Mouse (Mus musculus): ENCODE data around the gene Gss. TPM values are rescaled to one million over a fixed set of nuclear protein-coding genes. Genes with fewer than 3 reads are reported as not detected.

The Gss gene
- total and polyA plus RNA-seq, 2 experiments, result 69.4 to 134 TPM

GRCm38 (mm10) chr2:155635961-155636360 is 43.4 kb upstream of the Gss start:
- H3K27me3 ChIP-seq (ENCODE audit: control insufficient read depth, insufficient read depth, low read length), result no peaks in the 10 kb centered on the region
- peaks cover 27% of the 10 kb centered on the region for H3K4me1 ChIP-seq (ENCODE audit: control insufficient read depth, insufficient read depth, low read length)
- no peak overlapping the region for H3K4me3 ChIP-seq (ENCODE audit: insufficient read depth, low read depth, low read length)
- 97% methylated on average over 8 of the region's 8 CpGs for WGBS
- no peaks in the 10 kb centered on the region for H3K79me2 ChIP-seq (ENCODE audit: control insufficient read depth, insufficient read depth, low read length)
- no peak for DNase-seq (ENCODE audit: extremely low read depth, low read depth, low spot score)
- TF ChIP-seq CTCF (IDR thresholded peaks at IDR 0.05; ENCODE audit: low read depth, low read length) (no peak), POLR2A (IDR thresholded peaks at IDR 0.05; ENCODE audit: extremely low read depth, insufficient read depth, low read length) (no peak)
- no peak overlapping the region for H3K27ac ChIP-seq (replicated peaks; ENCODE audit: insufficient read depth, low read depth, low read length)
- no peak overlapping the region for H3K9ac ChIP-seq (ENCODE audit: low read depth, low read length)
- H3K36me3 ChIP-seq (ENCODE audit: control insufficient read depth, insufficient read depth, low read length), result peaks cover 11% of the 10 kb centered on the region; the same call in 1 of the 2 replicates

- no peaks in the 10 kb centered on the region for H3K79me2 ChIP-seq (ENCODE audit: control insufficient read depth, insufficient read depth, low read length)
- H3K27ac ChIP-seq (replicated peaks; ENCODE audit: insufficient read depth, low read depth, low read length), result no peak overlapping the region
- H3K27me3 ChIP-seq (ENCODE audit: control insufficient read depth, insufficient read depth, low read length), result no peaks in the 10 kb centered on the region
- H3K4me1 ChIP-seq (ENCODE audit: control insufficient read depth, insufficient read depth, low read length), result peaks cover 17% of the 10 kb centered on the region
- H3K36me3 ChIP-seq (ENCODE audit: control insufficient read depth, insufficient read depth, low read length), result peaks cover 11% of the 10 kb centered on the region; the same call in 1 of the 2 replicates
- 95% methylated on average over 8 of the region's 8 CpGs for WGBS
- no peak overlapping the region for H3K9ac ChIP-seq (ENCODE audit: low read depth, low read length)
- DNase-seq (ENCODE audit: extremely low read depth, low read depth, low spot score), result no peak
- no peak overlapping the region for H3K4me3 ChIP-seq (ENCODE audit: insufficient read depth, low read depth, low read length)
- TF ChIP-seq CTCF (IDR thresholded peaks at IDR 0.05; ENCODE audit: low read depth, low read length), result no peak
- TF ChIP-seq POLR2A (IDR thresholded peaks at IDR 0.05; ENCODE audit: extremely low read depth, insufficient read depth, low read length), result no peak
Observed at GRCm38 (mm10) chr2:155634562-155634961, 42.0 kb upstream of the Gss start.

- H3K27me3 ChIP-seq (ENCODE audit: control insufficient read depth, insufficient read depth, low read length), result no peaks in the 10 kb centered on the region
Observed at GRCm38 (mm10) chr2:155633731-155634130, 41.1 kb upstream of the Gss start.

GRCm38 (mm10) chr2:155633121-155633520 is 40.5 kb upstream of the Gss start:
- H3K27ac ChIP-seq (replicated peaks; ENCODE audit: insufficient read depth, low read depth, low read length), result no peak overlapping the region
- no peak overlapping the region for H3K4me3 ChIP-seq (ENCODE audit: insufficient read depth, low read depth, low read length)
- H3K79me2 ChIP-seq (ENCODE audit: control insufficient read depth, insufficient read depth, low read length), result no peaks in the 10 kb centered on the region
- H3K27me3 ChIP-seq (ENCODE audit: control insufficient read depth, insufficient read depth, low read length), result no peaks in the 10 kb centered on the region
- H3K4me1 ChIP-seq (ENCODE audit: control insufficient read depth, insufficient read depth, low read length), result peaks cover 12% of the 10 kb centered on the region
- no peak overlapping the region for H3K9ac ChIP-seq (ENCODE audit: low read depth, low read length)
- H3K36me3 ChIP-seq (ENCODE audit: control insufficient read depth, insufficient read depth, low read length), result peaks cover 11% of the 10 kb centered on the region; the same call in 1 of the 2 replicates
- no peak for TF ChIP-seq CTCF (IDR thresholded peaks at IDR 0.05; ENCODE audit: low read depth, low read length)
- no peak for TF ChIP-seq POLR2A (IDR thresholded peaks at IDR 0.05; ENCODE audit: extremely low read depth, insufficient read depth, low read length)
- DNase-seq (ENCODE audit: extremely low read depth, low read depth, low spot score), result no peak
- WGBS, result 88% methylated on average over 19 of the region's 19 CpGs

More at GRCm38 (mm10) chr2:155633731-155634130, 41.1 kb upstream of the Gss start:
- H3K9ac ChIP-seq (ENCODE audit: low read depth, low read length), result no peak overlapping the region
- peaks cover 11% of the 10 kb centered on the region; the same call in 1 of the 2 replicates for H3K36me3 ChIP-seq (ENCODE audit: control insufficient read depth, insufficient read depth, low read length)
- DNase-seq (ENCODE audit: extremely low read depth, low read depth, low spot score), result no peak
- no peaks in the 10 kb centered on the region for H3K79me2 ChIP-seq (ENCODE audit: control insufficient read depth, insufficient read depth, low read length)
- peaks cover 14% of the 10 kb centered on the region for H3K4me1 ChIP-seq (ENCODE audit: control insufficient read depth, insufficient read depth, low read length)
- TF ChIP-seq POLR2A (IDR thresholded peaks at IDR 0.05; ENCODE audit: extremely low read depth, insufficient read depth, low read length) (no peak), CTCF (IDR thresholded peaks at IDR 0.05; ENCODE audit: low read depth, low read length) (no peak)
- no peak overlapping the region for H3K4me3 ChIP-seq (ENCODE audit: insufficient read depth, low read depth, low read length)
- H3K27ac ChIP-seq (replicated peaks; ENCODE audit: insufficient read depth, low read depth, low read length), result no peak overlapping the region
- 91% methylated on average over 9 of the region's 9 CpGs for WGBS

GRCm38 (mm10) chr2:155632138-155632936 is 39.7 kb upstream of the Gss start:
- no peaks in the 10 kb centered on the region for H3K79me2 ChIP-seq (ENCODE audit: control insufficient read depth, insufficient read depth, low read length)
- H3K27me3 ChIP-seq (ENCODE audit: control insufficient read depth, insufficient read depth, low read length), result no peaks in the 10 kb centered on the region
- DNase-seq (ENCODE audit: extremely low read depth, low read depth, low spot score), result no peak
- no peak overlapping the region for H3K4me3 ChIP-seq (ENCODE audit: insufficient read depth, low read depth, low read length)
- H3K4me1 ChIP-seq (ENCODE audit: control insufficient read depth, insufficient read depth, low read length), result peaks cover 6% of the 10 kb centered on the region; the same call in 1 of the 2 replicates
- H3K9ac ChIP-seq (ENCODE audit: low read depth, low read length), result no peak overlapping the region
- H3K36me3 ChIP-seq (ENCODE audit: control insufficient read depth, insufficient read depth, low read length), result peaks cover 11% of the 10 kb centered on the region; the same call in 1 of the 2 replicates
- WGBS, result 86% methylated on average over 30 of the region's 30 CpGs
- TF ChIP-seq POLR2A (IDR thresholded peaks at IDR 0.05; ENCODE audit: extremely low read depth, insufficient read depth, low read length), result no peak
- no peak for TF ChIP-seq CTCF (IDR thresholded peaks at IDR 0.05; ENCODE audit: low read depth, low read length)
- no peak overlapping the region for H3K27ac ChIP-seq (replicated peaks; ENCODE audit: insufficient read depth, low read depth, low read length)
